Mouse (Mus musculus) left cerebral cortex, postnatal 10 days (tissue): ENCODE data around the gene Foxj2. TPM values are rescaled to one million over a fixed set of nuclear protein-coding genes. Genes with fewer than 3 reads are reported as not detected.

Experiments
- DNase-seq, 2 experiments: peaks; one replicate each; pipeline ENCODE4 v3.0.0; 2021 to 2022; ENCODE audit warnings: low spot score in 2 of 2, mixed read lengths in 1 of 2; ENCODE audit errors: extremely low spot score in 1 of 2
- intact Hi-C: fragments of 180-260 bp; cut with DNase I; formaldehyde crosslinking; loops from one replicate; pipeline ENCODE4 v1.15.1; 2025
- total RNA-seq, 2 experiments: library from RNA; stranded (reverse); gene quantifications; 2 replicates each; pipeline ENCODE4 v1.2.3; 2021

Foxj2 gene
- total RNA-seq, 2 experiments from 2014 or later, result 26.7 to 30.3 TPM

- peak; percentile 82 to 98 for DNase-seq
- intact Hi-C loops, result no loop called here
These were observed 8.4 kb upstream of the Foxj2 start for GRCm38 (mm10) chr6:122811280-122811652.

GRCm38 (mm10) chr6:122811771-122812600, 7.7 kb upstream of the Foxj2 start:
- intact Hi-C loops, result no loop called here
- peak in 1 of 2 experiments; percentile 49 for DNase-seq

- intact Hi-C loops, result no loop called here
- no peak for DNase-seq
These were observed 7.0 kb upstream of the Foxj2 start for GRCm38 (mm10) chr6:122812716-122813115.

GRCm38 (mm10) chr6:122813640-122814039, 6.1 kb upstream of the Foxj2 start:
- no peak for DNase-seq
- intact Hi-C loops, result no loop called here

- DNase-seq, result peak in 1 of 2 experiments; percentile 58
- intact Hi-C loops, result no loop called here
These were observed 521 bp downstream of the Foxj2 start for GRCm38 (mm10) chr6:122820071-122820798.

GRCm38 (mm10) chr6:122820799-122821650, 1.3 kb downstream of the Foxj2 start:
- DNase-seq, result no peak
- intact Hi-C loops, result no loop called here

- intact Hi-C loops, result no loop called here
- no peak for DNase-seq
These were observed 2.1 kb downstream of the Foxj2 start for GRCm38 (mm10) chr6:122821822-122822221.

GRCm38 (mm10) chr6:122824086-122824485, 4.4 kb downstream of the Foxj2 start:
- DNase-seq, result no peak
- intact Hi-C loops, result no loop called here

- intact Hi-C loops, result no loop called here
- DNase-seq, result no peak
These were observed 5.5 kb downstream of the Foxj2 start for GRCm38 (mm10) chr6:122825166-122825565.

GRCm38 (mm10) chr6:122825923-122826742, 6.4 kb downstream of the Foxj2 start:
- intact Hi-C loops, result no loop called here
- peak; percentile 62 to 81 for DNase-seq

- peak in 1 of 2 experiments; percentile 56 for DNase-seq
- intact Hi-C loops, result no loop called here
These were observed 8.4 kb downstream of the Foxj2 start for GRCm38 (mm10) chr6:122828086-122828485.

- DNase-seq, result no peak
- intact Hi-C loops, result loop anchor here (5.0 kb wide), 1 partner anchor 39 kb away; the partner anchor contains the start of gene Necap1
These were observed 13.2 kb downstream of the Foxj2 start for GRCm38 (mm10) chr6:122832880-122833279.

- no peak for DNase-seq
These were observed 14.7 kb downstream of the Foxj2 start for GRCm38 (mm10) chr6:122834365-122834764.

GRCm38 (mm10) chr6:122836974-122837373, 17.3 kb downstream of the Foxj2 start:
- intact Hi-C loops, result no loop called here
- DNase-seq, result no peak

More at GRCm38 (mm10) chr6:122834365-122834764, 14.7 kb downstream of the Foxj2 start:
- intact Hi-C loops, result loop anchor here (5.0 kb wide), 1 partner anchor 38 kb away; the partner anchor contains the start of gene Necap1

GRCm38 (mm10) chr6:122837539-122837938, 17.8 kb downstream of the Foxj2 start:
- DNase-seq, result no peak
- intact Hi-C loops, result no loop called here

GRCm38 (mm10) chr6:122843759-122844158, 24.0 kb downstream of the Foxj2 start:
- intact Hi-C loops, result no loop called here
- no peak for DNase-seq

GRCm38 (mm10) chr6:122852696-122853095, 33.0 kb downstream of the Foxj2 start:
- intact Hi-C loops, result no loop called here
- no peak for DNase-seq

GRCm38 (mm10) chr6:122854552-122854951, 34.8 kb downstream of the Foxj2 start:
- no peak for DNase-seq
- intact Hi-C loops, result no loop called here
